Comparison of ENCODE assay signal across 21 mouse cellular contexts in the genomic region with DNA sequence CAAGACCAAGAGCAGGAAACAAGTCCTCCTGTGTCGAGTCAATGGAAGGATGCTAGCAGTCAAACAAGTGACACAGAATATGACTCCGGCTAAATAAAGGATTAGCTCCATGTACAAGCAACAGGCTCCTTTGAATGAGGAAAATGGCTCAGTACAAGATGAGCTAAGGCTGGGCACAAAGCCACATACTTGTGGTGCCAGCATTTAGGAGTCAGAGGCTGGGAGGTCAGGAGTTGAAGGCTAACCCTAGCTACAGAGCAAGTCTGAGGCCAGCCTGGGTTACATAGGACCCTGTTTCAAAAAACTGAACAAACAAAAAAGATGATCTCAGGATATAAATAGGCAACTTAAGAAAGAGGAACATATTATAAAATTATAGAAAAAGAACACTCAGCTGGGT. TPM values are rescaled to one million over a fixed set of nuclear protein-coding genes. Genes with fewer than 3 reads are reported as not detected.
"Had no signal": no experiment of that assay in that cellular context is flagged by ENCODE, and none has a peak within 500 bp of the region (broad histone marks: within the 10 kb centered on the region; RNA-seq: fewer than 3 reads in every experiment).

No protein-coding gene starts in this region.

- H3K36me3 ChIP-seq: limb, embryonic 12.5 days; midbrain, embryonic 15.5 days; neural tube, embryonic 13.5 days; stomach, embryonic 15.5 days had no signal

- ATAC-seq: midbrain, embryonic 15.5 days had no signal

- DNase-seq: layer of hippocampus, adult 9-11 months; liver; lung, embryonic 14.5 days; lung, postnatal 10 days; lung, postnatal 4 days; right cerebral cortex, postnatal 14 days; thymus, adult 2 months; thymus, postnatal 25 days had no signal

- H3K4me2 ChIP-seq: limb, embryonic 12.5 days; lung, embryonic 14.5 days; midbrain, embryonic 11.5 days; midbrain, embryonic 15.5 days; neural tube, embryonic 13.5 days; stomach, embryonic 15.5 days had no signal

- H3K9ac ChIP-seq: limb, embryonic 12.5 days; liver, embryonic 14.5 days; lung, embryonic 14.5 days; midbrain, embryonic 15.5 days; neural tube, embryonic 13.5 days; stomach, embryonic 15.5 days had no signal

- H3K27me3 ChIP-seq: limb, embryonic 12.5 days; midbrain, embryonic 15.5 days; neural tube, embryonic 13.5 days; stomach, embryonic 15.5 days had no signal

- H3K9me3 ChIP-seq: limb, embryonic 12.5 days; midbrain, embryonic 15.5 days; neural tube, embryonic 13.5 days; stomach, embryonic 15.5 days had no signal

- H3K4me1 ChIP-seq: midbrain, embryonic 15.5 days; neural tube, embryonic 13.5 days had no signal

- H3K27ac ChIP-seq: kidney, postnatal 0 days; limb, embryonic 12.5 days; liver, embryonic 14.5 days; midbrain, embryonic 15.5 days; neural tube, embryonic 13.5 days; stomach, embryonic 15.5 days had no signal

- H3K4me3 ChIP-seq: limb, embryonic 12.5 days; midbrain, embryonic 15.5 days; neural tube, embryonic 13.5 days; stomach, embryonic 15.5 days had no signal

RNA-seq across cellular contexts. Expression of a gene that starts 4.5 kb away (rescaled TPM):
- total RNA-seq: layer of hippocampus, adult 18-20 months; left cerebral cortex, postnatal 36 days; megakaryocyte, adult 5-6 weeks had no signal
- polyA plus RNA-seq: limb, embryonic 12.5 days; lung, embryonic 14.5 days; midbrain, embryonic 11.5 days; spleen, adult 2 months had no signal

RNA-seq across cellular contexts. Expression of a gene that starts 51.8 kb away (rescaled TPM):
- total RNA-seq: megakaryocyte, adult 5-6 weeks had no signal

RNA-seq across cellular contexts. Expression of a gene that starts 56.7 kb away (rescaled TPM):
- total RNA-seq: layer of hippocampus, adult 18-20 months; left cerebral cortex, postnatal 36 days; megakaryocyte, adult 5-6 weeks had no signal
- polyA plus RNA-seq: kidney, postnatal 0 days; limb, embryonic 12.5 days; liver, embryonic 14.5 days; lung, embryonic 14.5 days; midbrain, embryonic 11.5 days; midbrain, embryonic 15.5 days; neural tube, embryonic 13.5 days; spleen, adult 2 months; stomach, embryonic 15.5 days; testis, adult 2 months; thymus, adult 2 months; urinary bladder, adult 2 months had no signal
